Mouse (Mus musculus) layer of hippocampus, adult 18-20 months (tissue): ENCODE data around the gene Tef. TPM values are rescaled to one million over a fixed set of nuclear protein-coding genes. Genes with fewer than 3 reads are reported as not detected.

Source experiments
- total RNA-seq, 2 experiments: library from RNA; stranded (reverse); gene quantifications; 2 replicates each; pipeline ENCODE4 v1.2.3; 2021

Gene Tef
- total RNA-seq, 2 experiments from 2014 or later = 293 to 297 TPM

Other genes starting within 250 kb of the Tef start
- 10 to 100 TPM; 66.0 to 70.6 TPM for gene Ep300, start 217.1 kb upstream of the Tef start, total RNA-seq
- 10 to 100 TPM; 37.1 to 44.8 TPM for gene L3mbtl2, start 138.5 kb upstream of the Tef start, total RNA-seq
- gene Chadl, start 105.1 kb upstream of the Tef start, total RNA-seq = 10 to 100 TPM in 1 of 2 experiments, 1 to 10 TPM in 1; 9.7 to 11.8 TPM
- gene Zc3h7b, start 57.4 kb upstream of the Tef start, total RNA-seq = 100 to 1,000 TPM; 154 to 159 TPM
- gene Rangap1, start 56.9 kb upstream of the Tef start, total RNA-seq = 100 to 1,000 TPM; 158 to 167 TPM
- gene Tob2, start 56.4 kb downstream of the Tef start, total RNA-seq = 10 to 100 TPM; 33.8 to 45.2 TPM
- gene Phf5a, start 69.5 kb downstream of the Tef start, total RNA-seq = 10 to 100 TPM; 34.3 to 36.2 TPM
- 100 to 1,000 TPM; 452 to 460 TPM for gene Aco2, start 69.9 kb downstream of the Tef start, total RNA-seq
- gene Polr3h, start 123.8 kb downstream of the Tef start, total RNA-seq = 10 to 100 TPM; 47.4 to 50.7 TPM
- gene Csdc2, start 134.3 kb downstream of the Tef start, total RNA-seq = 10 to 100 TPM; 71.1 to 72.6 TPM
- 100 to 1,000 TPM; 216 to 221 TPM for gene Pmm1, start 158.5 kb downstream of the Tef start, total RNA-seq
- not detected for gene 1700029P11Rik, start 178.1 kb downstream of the Tef start, total RNA-seq
- 10 to 100 TPM; 26.3 to 27.1 TPM for gene Xrcc6, start 185.4 kb downstream of the Tef start, total RNA-seq
- gene Desi1, start 231.4 kb downstream of the Tef start, total RNA-seq = 100 to 1,000 TPM in 1 of 2 experiments, 10 to 100 TPM in 1; 96.5 to 108 TPM
- gene Snu13, start 245.2 kb downstream of the Tef start, total RNA-seq = 100 to 1,000 TPM; 117 TPM